Mouse (Mus musculus): Measurements from ENCODE around the gene Eif3g. TPM values are rescaled to one million over a fixed set of nuclear protein-coding genes. Genes with fewer than 3 reads are reported as not detected.

Eif3g gene
- 89.3 and 103 TPM in 2 replicates for polyA plus RNA-seq (2012; rRNA removed)

- 7% methylated on average over 34 of the region's 34 CpGs for WGBS
- H3K27me3 ChIP-seq (ENCODE audit: control insufficient read depth, insufficient read depth, low read length): no peaks in the 10 kb centered on the region
- DNase-seq (ENCODE audit: low read depth in 1 of 2, low spot score in 2 of 2): peak; percentile 74 to 77
- peaks cover 24% of the 10 kb centered on the region for H3K36me3 ChIP-seq (ENCODE audit: control insufficient read depth, insufficient read depth, low read length)
- peak within 1 kb of the TSS; percentile 83 for H3K4me3 ChIP-seq (ENCODE audit: extremely low read depth, insufficient read depth, insufficient read length)
- H3K4me1 ChIP-seq (ENCODE audit: control insufficient read depth, insufficient read depth, insufficient read length): peaks cover 5% of the 10 kb centered on the region; the same call in 1 of the 2 replicates
- no peak within 1 kb of the TSS; the same call in 1 of the 2 replicates for H3K27ac ChIP-seq (ENCODE audit: insufficient read depth, low read length)
- TF ChIP-seq POLR2A (IDR thresholded peaks at IDR 0.05; ENCODE audit: low read depth, low read length) (peak; percentile 48), CTCF (IDR thresholded peaks at IDR 0.05; ENCODE audit: extremely low read depth, insufficient read depth, insufficient read length, insufficient replicate concordance) (peak; percentile 96)
Measured at GRCm38 (mm10) chr9:20898511-20899073, at the start of gene Eif3g. Gene Eif3g (minus strand): TSS chr9:20898623.

GRCm38 (mm10) chr9:20946066-20946880 lies 47.9 kb upstream of the Eif3g start:
- WGBS: 78% methylated on average over 16 of the region's 16 CpGs
- no peak overlapping the region for H3K27ac ChIP-seq (ENCODE audit: insufficient read depth, low read length)
- no peak overlapping the region for H3K4me3 ChIP-seq (ENCODE audit: extremely low read depth, insufficient read depth, insufficient read length)
- no peak for DNase-seq (ENCODE audit: low read depth in 1 of 2, low spot score in 2 of 2)
- TF ChIP-seq POLR2A (IDR thresholded peaks at IDR 0.05; ENCODE audit: low read depth, low read length): no peak
- TF ChIP-seq CTCF (IDR thresholded peaks at IDR 0.05; ENCODE audit: extremely low read depth, insufficient read depth, insufficient read length, insufficient replicate concordance): no peak
- H3K27me3 ChIP-seq (ENCODE audit: control insufficient read depth, insufficient read depth, low read length): no peaks in the 10 kb centered on the region
- peaks cover 2% of the 10 kb centered on the region for H3K36me3 ChIP-seq (ENCODE audit: control insufficient read depth, insufficient read depth, low read length)
- no peaks in the 10 kb centered on the region; the same call in 1 of the 2 replicates for H3K4me1 ChIP-seq (ENCODE audit: control insufficient read depth, insufficient read depth, insufficient read length)

DNA sequence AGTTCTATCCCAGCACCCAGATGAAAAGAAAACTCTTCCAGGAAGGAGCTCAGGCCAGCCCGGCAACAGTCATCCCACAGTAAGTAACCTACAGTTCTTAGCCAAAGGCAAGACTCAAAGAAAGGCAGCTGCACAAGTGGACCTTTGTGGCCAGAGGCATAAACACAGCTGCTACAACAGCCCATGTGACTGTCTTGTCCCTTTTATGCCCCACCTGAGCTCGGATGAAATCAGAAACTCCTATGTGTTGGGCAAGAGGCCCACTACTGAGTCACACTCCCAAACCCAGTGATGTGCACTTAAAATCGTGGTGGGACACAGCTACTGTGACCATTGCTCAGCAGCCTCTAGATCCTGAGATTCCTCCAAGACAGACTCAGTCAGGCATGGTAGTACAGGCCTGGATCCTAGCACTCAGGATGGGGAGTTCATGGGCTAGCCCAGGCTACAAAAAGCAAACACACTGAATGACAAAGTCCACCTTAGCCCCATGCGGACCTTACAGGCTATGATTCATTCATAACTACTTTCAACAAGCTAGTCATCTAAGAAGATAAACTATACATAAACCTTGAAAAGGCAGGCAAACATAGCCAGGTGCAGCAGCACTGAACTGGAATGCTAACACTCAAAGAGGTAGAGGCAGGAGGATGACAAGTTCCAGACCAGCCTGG lies 46.4 kb upstream of the Eif3g start:
- Histone ChIP-seq H3K36me3 (ENCODE audit: control insufficient read depth, insufficient read depth, low read length) (peaks cover 11% of the 10 kb centered on the region), H3K4me1 (ENCODE audit: control insufficient read depth, insufficient read depth, insufficient read length) (no peaks in the 10 kb centered on the region), H3K27ac (ENCODE audit: insufficient read depth, low read length) (no peak overlapping the region), H3K4me3 (ENCODE audit: extremely low read depth, insufficient read depth, insufficient read length) (no peak overlapping the region), H3K27me3 (ENCODE audit: control insufficient read depth, insufficient read depth, low read length) (no peaks in the 10 kb centered on the region)
- TF ChIP-seq CTCF (IDR thresholded peaks at IDR 0.05; ENCODE audit: extremely low read depth, insufficient read depth, insufficient read length, insufficient replicate concordance) (no peak), POLR2A (IDR thresholded peaks at IDR 0.05; ENCODE audit: low read depth, low read length) (no peak)
- no peak for DNase-seq (ENCODE audit: low read depth in 1 of 2, low spot score in 2 of 2)
- 77% methylated on average over 4 of the region's 4 CpGs for WGBS

DNA sequence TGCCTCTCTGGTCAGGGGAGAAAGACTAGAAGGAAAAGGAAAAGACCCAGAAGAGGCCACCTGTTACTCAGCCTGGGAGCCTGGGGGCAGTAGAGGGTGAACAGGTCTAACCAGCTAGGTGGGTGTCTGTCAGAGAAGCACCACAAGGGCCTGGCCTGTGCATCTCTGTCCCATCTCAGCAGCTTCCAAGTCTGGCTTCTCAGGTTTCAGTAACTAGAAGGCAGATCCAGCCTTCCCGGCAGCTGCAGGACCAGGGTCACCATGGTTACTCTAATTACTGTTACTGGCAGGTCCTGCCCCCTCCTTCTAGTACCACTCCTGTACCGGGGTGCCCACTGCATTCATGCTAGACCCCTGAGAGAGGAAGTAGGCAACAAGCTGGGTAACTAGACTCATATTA lies 45.5 kb upstream of the Eif3g start:
- TF ChIP-seq POLR2A (IDR thresholded peaks at IDR 0.05; ENCODE audit: low read depth, low read length) (no peak), CTCF (IDR thresholded peaks at IDR 0.05; ENCODE audit: extremely low read depth, insufficient read depth, insufficient read length, insufficient replicate concordance) (no peak)
- Histone ChIP-seq H3K27ac (ENCODE audit: insufficient read depth, low read length) (no peak overlapping the region), H3K4me1 (ENCODE audit: control insufficient read depth, insufficient read depth, insufficient read length) (no peaks in the 10 kb centered on the region), H3K4me3 (ENCODE audit: extremely low read depth, insufficient read depth, insufficient read length) (no peak overlapping the region), H3K36me3 (ENCODE audit: control insufficient read depth, insufficient read depth, low read length) (peaks cover 16% of the 10 kb centered on the region), H3K27me3 (ENCODE audit: control insufficient read depth, insufficient read depth, low read length) (no peaks in the 10 kb centered on the region)
- DNase-seq (ENCODE audit: low read depth in 1 of 2, low spot score in 2 of 2): no peak
- 91% methylated on average over 2 of the region's 2 CpGs for WGBS

GRCm38 (mm10) chr9:20943396-20943795 lies 45.0 kb upstream of the Eif3g start:
- TF ChIP-seq POLR2A (IDR thresholded peaks at IDR 0.05; ENCODE audit: low read depth, low read length) (no peak), CTCF (IDR thresholded peaks at IDR 0.05; ENCODE audit: extremely low read depth, insufficient read depth, insufficient read length, insufficient replicate concordance) (no peak)
- no peak overlapping the region for H3K27ac ChIP-seq (ENCODE audit: insufficient read depth, low read length)
- DNase-seq (ENCODE audit: low read depth in 1 of 2, low spot score in 2 of 2): no peak
- H3K4me1 ChIP-seq (ENCODE audit: control insufficient read depth, insufficient read depth, insufficient read length): no peaks in the 10 kb centered on the region
- no peaks in the 10 kb centered on the region for H3K27me3 ChIP-seq (ENCODE audit: control insufficient read depth, insufficient read depth, low read length)
- peaks cover 21% of the 10 kb centered on the region for H3K36me3 ChIP-seq (ENCODE audit: control insufficient read depth, insufficient read depth, low read length)
- H3K4me3 ChIP-seq (ENCODE audit: extremely low read depth, insufficient read depth, insufficient read length): no peak overlapping the region
- 93% methylated on average over 7 of the region's 7 CpGs for WGBS

- peaks cover 62% of the 10 kb centered on the region for H3K36me3 ChIP-seq (ENCODE audit: control insufficient read depth, insufficient read depth, low read length)
- no peaks in the 10 kb centered on the region for H3K27me3 ChIP-seq (ENCODE audit: control insufficient read depth, insufficient read depth, low read length)
- WGBS: 73% methylated on average over 3 of the region's 3 CpGs
- H3K4me3 ChIP-seq (ENCODE audit: extremely low read depth, insufficient read depth, insufficient read length): no peak overlapping the region
- no peak overlapping the region for H3K27ac ChIP-seq (ENCODE audit: insufficient read depth, low read length)
- no peak for DNase-seq (ENCODE audit: low read depth in 1 of 2, low spot score in 2 of 2)
- H3K4me1 ChIP-seq (ENCODE audit: control insufficient read depth, insufficient read depth, insufficient read length): no peaks in the 10 kb centered on the region
- TF ChIP-seq CTCF (IDR thresholded peaks at IDR 0.05; ENCODE audit: extremely low read depth, insufficient read depth, insufficient read length, insufficient replicate concordance) (no peak), POLR2A (IDR thresholded peaks at IDR 0.05; ENCODE audit: low read depth, low read length) (no peak)
Measured at GRCm38 (mm10) chr9:20923258-20923657, 24.8 kb upstream of the Eif3g start.
